Mouse (Mus musculus) G1E (cell line): ENCODE data around the gene Nabp2.

ENCODE experiments used
- CTCF ChIP-seq: IDR thresholded peaks from 2 replicates; pipeline ENCODE4 v1.5.1; 2012; ENCODE audit warnings: low read depth, low read length, inconsistent platforms, mixed read lengths
- GATA1 ChIP-seq: IDR thresholded peaks from 2 replicates; pipeline ENCODE4 v1.6.1; 2012; ENCODE audit warnings: borderline replicate concordance, low read length, inconsistent platforms, mixed read lengths
- POLR2AphosphoS5 ChIP-seq: IDR thresholded peaks from 2 replicates; pipeline ENCODE4 v1.6.1; 2012; ENCODE audit warnings: low read depth, low read length, inconsistent platforms; ENCODE audit not compliant: insufficient replicate concordance
- TAL1 ChIP-seq: conservative IDR thresholded peaks from 2 replicates; pipeline ENCODE4 v1.6.1; 2012; ENCODE audit warnings: low read depth, low read length, inconsistent platforms, mixed read lengths

- TF ChIP-seq CTCF: no peak
- TF ChIP-seq GATA1: no peak
- no peak for TF ChIP-seq POLR2AphosphoS5
- TF ChIP-seq TAL1: no peak
Measured at GRCm38 (mm10) chr10:128422426-128422825, 11.1 kb upstream of the Nabp2 start.
